Mouse (Mus musculus): Measurements from ENCODE around the gene Sv2a.

Gene Sv2a

GRCm38 (mm10) chr3:96243921-96244572 lies 63.1 kb downstream of the Sv2a start:
- no peak for DNase-seq (ENCODE audit: low read depth, low spot score)

Data from brain, adult 2 months (tissue).